Mouse (Mus musculus): ENCODE data around the gene Snx9.

Gene Snx9

GRCm38 (mm10) chr17:5975099-5975977, 134.2 kb downstream of the Snx9 start:
- DNase-seq: peak; percentile 83

GRCm38 (mm10) chr17:5976221-5977055, 135.3 kb downstream of the Snx9 start:
- DNase-seq: peak; percentile 65

GRCm38 (mm10) chr17:5977056-5977920, 136.2 kb downstream of the Snx9 start:
- DNase-seq: no peak

- DNase-seq: no peak
Measured at GRCm38 (mm10) chr17:5977921-5978504, 136.9 kb downstream of the Snx9 start.

GRCm38 (mm10) chr17:5978505-5979077, 137.5 kb downstream of the Snx9 start:
- no peak for DNase-seq

GRCm38 (mm10) chr17:5980860-5981259, 139.7 kb downstream of the Snx9 start:
- no peak for DNase-seq
